Mouse (Mus musculus) CH12.LX (cell line): Measurements from ENCODE around the gene Sema4a. TPM values are rescaled to one million over a fixed set of nuclear protein-coding genes. Genes with fewer than 3 reads are reported as not detected.

Experiments used
- DNase-seq: peaks from one replicate; pipeline ENCODE4 v3.0.0-alpha.2; 2013; ENCODE audit errors: extremely low read depth
- H3K27ac ChIP-seq: 2 replicates; pipeline ENCODE4 v1.5.1; 2012; ENCODE audit warnings: low read depth, mild to moderate bottlenecking, control low read depth, moderate library complexity; ENCODE audit not compliant: insufficient read depth
- H3K27me3 ChIP-seq: replicated peaks from 2 replicates; pipeline ENCODE3; 2012; ENCODE audit warnings: inconsistent platforms
- H3K36me3 ChIP-seq, 2 experiments: replicated peaks in 1 of 2; 2 replicates each; pipeline versions ENCODE3 to v1.6.1; 2012; ENCODE audit warnings: inconsistent platforms in 1 of 2, low read length in 1 of 2, mild to moderate bottlenecking in 1 of 2, mixed read lengths in 1 of 2, moderate library complexity in 1 of 2; ENCODE audit not compliant: control insufficient read depth in 1 of 2, insufficient read depth in 1 of 2
- H3K4me1 ChIP-seq, 2 experiments: 2 replicates each; pipeline ENCODE4 v1.6.1; 2012; ENCODE audit warnings: inconsistent platforms in 1 of 2, moderate library complexity in 1 of 2; ENCODE audit not compliant: insufficient read depth in 2 of 2, control insufficient read depth in 1 of 2
- H3K4me2 ChIP-seq: 2 replicates; pipeline ENCODE4 v1.6.1; 2012; ENCODE audit warnings: low read depth, mild to moderate bottlenecking, control low read depth; ENCODE audit not compliant: poor library complexity, insufficient read depth, severe bottlenecking
- H3K4me3 ChIP-seq, 3 experiments: fragments of 150-350 bp in 1 of 3; sonication (generic) in 1 of 3; replicated peaks in 1 of 3; 2 replicates each; pipeline versions ENCODE3 to v1.5.1; 2011 to 2012; ENCODE audit warnings: low read depth in 2 of 3, low read length in 2 of 3, mild to moderate bottlenecking in 2 of 3, moderate library complexity in 2 of 3, control low read depth in 1 of 3, improper control_type of control experiment in 1 of 3, inconsistent platforms in 1 of 3, mixed read lengths in 1 of 3; ENCODE audit not compliant: poor library complexity in 1 of 3
- H3K79me2 ChIP-seq: replicated peaks from 2 replicates; pipeline ENCODE4 v1.6.1; 2012; ENCODE audit warnings: mild to moderate bottlenecking, moderate library complexity; ENCODE audit not compliant: control insufficient read depth, poor library complexity, insufficient read depth, severe bottlenecking; ENCODE audit errors: extremely low read depth
- H3K9ac ChIP-seq: 2 replicates; pipeline ENCODE4 v1.6.1; 2012; ENCODE audit warnings: low read depth, mild to moderate bottlenecking, control low read depth, moderate library complexity; ENCODE audit not compliant: insufficient read depth
- H3K9me3 ChIP-seq: replicated peaks from 2 replicates; pipeline ENCODE3; 2012; ENCODE audit warnings: low read length, inconsistent platforms, mixed read lengths
- BHLHE40 ChIP-seq: IDR thresholded peaks from 2 replicates; pipeline ENCODE4 v1.6.1; 2011; ENCODE audit warnings: mild to moderate bottlenecking, low read depth, low read length, improper control_type of control experiment
- CHD1 ChIP-seq: IDR thresholded peaks from 2 replicates; pipeline ENCODE4 v1.6.1; 2012; ENCODE audit warnings: low read depth, low read length, improper control_type of control experiment, inconsistent platforms
- CHD2 ChIP-seq: IDR thresholded peaks from 2 replicates; pipeline ENCODE4 v1.6.1; 2011; ENCODE audit warnings: low read length, improper control_type of control experiment
- CTCF ChIP-seq, 2 experiments: IDR thresholded peaks in 1 of 2; conservative IDR thresholded peaks in 1 of 2; 2 replicates each; pipeline ENCODE4 v1.5.1; 2011 to 2012; ENCODE audit warnings: low read depth in 2 of 2, low read length in 2 of 2, improper control_type of control experiment in 1 of 2, inconsistent platforms in 1 of 2, mild to moderate bottlenecking in 1 of 2, moderate library complexity in 1 of 2
- E2F4 ChIP-seq: IDR thresholded peaks from 2 replicates; pipeline ENCODE4 v1.6.1; 2011; ENCODE audit warnings: low read depth, low read length, improper control_type of control experiment; ENCODE audit not compliant: insufficient replicate concordance
- ETS1 ChIP-seq: conservative IDR thresholded peaks from 2 replicates; pipeline ENCODE4 v1.6.1; 2012; ENCODE audit warnings: low read depth, mild to moderate bottlenecking, inconsistent platforms, low read length, improper control_type of control experiment, moderate library complexity
- GABPA ChIP-seq: IDR thresholded peaks from 2 replicates; pipeline ENCODE4 v1.6.1; 2012; ENCODE audit warnings: low read depth, low read length, improper control_type of control experiment, inconsistent platforms; ENCODE audit not compliant: insufficient replicate concordance
- HCFC1 ChIP-seq: IDR thresholded peaks from 2 replicates; pipeline ENCODE4 v1.6.1; 2012; ENCODE audit warnings: low read depth, mild to moderate bottlenecking, inconsistent platforms, low read length, improper control_type of control experiment
- JUN ChIP-seq: IDR thresholded peaks from 2 replicates; pipeline ENCODE4 v1.6.1; 2011; ENCODE audit warnings: low read depth, mild to moderate bottlenecking, low read length, improper control_type of control experiment, moderate library complexity; ENCODE audit not compliant: insufficient read depth
- JUND ChIP-seq: conservative IDR thresholded peaks from 2 replicates; pipeline ENCODE4 v1.6.1; 2011; ENCODE audit warnings: low read depth, low read length, improper control_type of control experiment
- MAFK ChIP-seq: IDR thresholded peaks from 2 replicates; pipeline ENCODE4 v1.6.1; 2011; ENCODE audit warnings: low read length, improper control_type of control experiment; ENCODE audit not compliant: insufficient replicate concordance
- MAX ChIP-seq: IDR thresholded peaks from 2 replicates; pipeline ENCODE4 v1.6.1; 2011; ENCODE audit warnings: low read length, improper control_type of control experiment
- MAZ ChIP-seq: IDR thresholded peaks from 2 replicates; pipeline ENCODE4 v1.6.1; 2012; ENCODE audit warnings: low read depth, mild to moderate bottlenecking, inconsistent platforms, low read length, improper control_type of control experiment, moderate library complexity
- MEF2A ChIP-seq: IDR thresholded peaks from 2 replicates; pipeline ENCODE4 v1.6.1; 2014; ENCODE audit warnings: low read depth, mild to moderate bottlenecking, inconsistent platforms, low read length, improper control_type of control experiment, borderline replicate concordance
- MXI1 ChIP-seq: IDR thresholded peaks from 2 replicates; pipeline ENCODE4 v1.6.1; 2011; ENCODE audit warnings: mild to moderate bottlenecking, low read depth, low read length, improper control_type of control experiment
- MYC ChIP-seq: IDR thresholded peaks from 2 replicates; pipeline ENCODE4 v1.6.1; 2011; ENCODE audit warnings: low read depth, mild to moderate bottlenecking, improper control_type of control experiment, low read length
- NRF1 ChIP-seq: IDR thresholded peaks from 2 replicates; pipeline ENCODE4 v1.6.1; 2014; ENCODE audit warnings: low read depth, mild to moderate bottlenecking, inconsistent platforms, low read length, improper control_type of control experiment, moderate library complexity
- PAX5 ChIP-seq: IDR thresholded peaks from 2 replicates; pipeline ENCODE4 v1.6.1; 2012; ENCODE audit warnings: low read length, inconsistent platforms, mixed read lengths
- POLR2A ChIP-seq: IDR thresholded peaks from 2 replicates; pipeline ENCODE4 v1.6.1; 2011; ENCODE audit warnings: low read depth, mild to moderate bottlenecking, improper control_type of control experiment, low read length
- POLR2AphosphoS2 ChIP-seq: IDR thresholded peaks from 2 replicates; pipeline ENCODE4 v1.6.1; 2011; ENCODE audit warnings: low read depth, low read length, improper control_type of control experiment
- RAD21 ChIP-seq: IDR thresholded peaks from 2 replicates; pipeline ENCODE4 v1.6.1; 2011; ENCODE audit warnings: low read depth, mild to moderate bottlenecking, low read length, improper control_type of control experiment, moderate library complexity
- RCOR1 ChIP-seq: conservative IDR thresholded peaks from 2 replicates; pipeline ENCODE4 v1.6.1; 2012; ENCODE audit warnings: low read depth, mild to moderate bottlenecking, inconsistent platforms, low read length, improper control_type of control experiment
- SIN3A ChIP-seq: IDR thresholded peaks from 2 replicates; pipeline ENCODE4 v1.6.1; 2012; ENCODE audit warnings: low read length, improper control_type of control experiment, inconsistent platforms
- TBP ChIP-seq: conservative IDR thresholded peaks from 2 replicates; pipeline ENCODE4 v1.6.1; 2011; ENCODE audit warnings: low read depth, low read length, improper control_type of control experiment
- UBTF ChIP-seq: IDR thresholded peaks from 2 replicates; pipeline ENCODE4 v1.6.1; 2012; ENCODE audit warnings: low read depth, mild to moderate bottlenecking, inconsistent platforms, low read length, improper control_type of control experiment, moderate library complexity
- USF2 ChIP-seq: conservative IDR thresholded peaks from 2 replicates; pipeline ENCODE4 v1.6.1; 2011; ENCODE audit warnings: low read depth, low read length, improper control_type of control experiment
- ZKSCAN1 ChIP-seq: IDR thresholded peaks from 2 replicates; pipeline ENCODE4 v1.6.1; 2012; ENCODE audit warnings: low read depth, inconsistent platforms, low read length, improper control_type of control experiment, borderline replicate concordance
- ZMIZ1 ChIP-seq: IDR thresholded peaks from 2 replicates; pipeline ENCODE4 v1.6.1; 2012; ENCODE audit warnings: low read depth, mild to moderate bottlenecking, inconsistent platforms, low read length, improper control_type of control experiment
- ZNF384 ChIP-seq: IDR thresholded peaks from 2 replicates; pipeline ENCODE4 v1.6.1; 2012; ENCODE audit warnings: low read depth, low read length, improper control_type of control experiment, inconsistent platforms
- dilution Hi-C: fragments of 300-500 bp; cut with MboI; formaldehyde crosslinking; loops from 2 replicates; pipeline ENCODE4 v1.14.3; 2020; ENCODE audit warnings: low sequenced_read_pairs; ENCODE audit not compliant: extremely low pct_unique_long_range_greater_than_20kb, extremely low pct_ligation_motif_present
- in situ Hi-C: fragments of 300-500 bp; cut with MboI; formaldehyde crosslinking; loops from 3 replicates; pipeline ENCODE4 v1.14.3; 2019; ENCODE audit warnings: low sequenced_read_pairs, low pct_ligation_motif_present, low pct_unique_long_range_greater_than_20kb, mixed read lengths
- polyA plus RNA-seq: library from polyadenylated mRNA; unstranded; fragments of >175 nt; gene quantifications from 2 replicates; pipeline ENCODE4 v1.2.1, GENCODE M21; 2012; ENCODE audit warnings: low read depth; ENCODE audit not compliant: insufficient read length
- total RNA-seq, 2 experiments: library from RNA; depleted of rRNA; stranded (reverse); fragments of 300-350 nt in 1 of 2; fragments of >200 nt in 1 of 2; gene quantifications; 2 replicates each; pipeline ENCODE4 v1.2.3; 2012 to 2014

Sema4a gene
- total and polyA plus RNA-seq, 3 experiments = 3.5 to 7.1 (median 4.7) TPM

DNA sequence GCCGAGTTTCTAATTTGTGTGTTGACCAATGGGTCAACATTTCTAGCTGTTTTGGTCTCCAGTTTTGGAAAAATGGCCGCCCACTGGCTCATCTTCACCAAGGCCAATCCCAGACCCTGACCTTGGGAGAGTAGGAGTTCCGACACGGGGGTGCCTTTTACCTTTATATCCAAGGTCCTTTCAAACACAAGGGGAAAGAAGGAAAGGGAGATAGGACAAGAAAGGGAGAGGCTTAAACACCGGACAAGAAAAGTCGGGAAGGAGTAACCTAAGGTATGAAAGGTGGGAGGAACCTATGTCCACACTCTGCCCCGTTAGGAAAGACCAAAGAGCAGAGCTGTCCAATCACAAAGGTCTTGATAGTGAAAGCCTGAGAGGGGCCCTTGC lies 50.3 kb downstream of the Sema4a start:
- H3K4me3 ChIP-seq = peak overlapping the region in 2 of 3 experiments; percentile 34 to 77
- no peaks in the 10 kb centered on the region for H3K27me3 ChIP-seq
- peak overlapping the region; percentile 77 for H3K9ac ChIP-seq
- H3K79me2 ChIP-seq = peaks cover 18% of the 10 kb centered on the region; the same call in 1 of the 2 replicates
- no peak overlapping the region for H3K27ac ChIP-seq
- dilution Hi-C loops = no loop called here
- in situ Hi-C loops = no loop called here
- peaks cover 17 to 63% of the 10 kb centered on the region in 2 experiments for H3K36me3 ChIP-seq
- peak overlapping the region; percentile 57 for H3K4me2 ChIP-seq
- DNase-seq = no peak
- H3K9me3 ChIP-seq = no peaks in the 10 kb centered on the region
- H3K4me1 ChIP-seq = peaks cover 8 to 42% of the 10 kb centered on the region in 2 experiments
- TF ChIP-seq RCOR1 (no peak), MAZ (no peak), ETS1 (no peak), RAD21 (no peak), JUN (no peak), BHLHE40 (no peak), UBTF (no peak), USF2 (no peak), TBP (no peak), ZNF384 (no peak), POLR2AphosphoS2 (no peak), CTCF (conservative IDR thresholded peaks at IDR 0.05 in 1 of 2, IDR thresholded peaks at IDR 0.05 in 1 of 2; ENCODE audit: low read depth in 2 of 2, low read length in 2 of 2) (no peak), POLR2A (no peak), CHD1 (no peak), MAX (no peak), JUND (no peak), NRF1 (no peak), ZKSCAN1 (no peak), CHD2 (no peak), E2F4 (no peak)

DNA sequence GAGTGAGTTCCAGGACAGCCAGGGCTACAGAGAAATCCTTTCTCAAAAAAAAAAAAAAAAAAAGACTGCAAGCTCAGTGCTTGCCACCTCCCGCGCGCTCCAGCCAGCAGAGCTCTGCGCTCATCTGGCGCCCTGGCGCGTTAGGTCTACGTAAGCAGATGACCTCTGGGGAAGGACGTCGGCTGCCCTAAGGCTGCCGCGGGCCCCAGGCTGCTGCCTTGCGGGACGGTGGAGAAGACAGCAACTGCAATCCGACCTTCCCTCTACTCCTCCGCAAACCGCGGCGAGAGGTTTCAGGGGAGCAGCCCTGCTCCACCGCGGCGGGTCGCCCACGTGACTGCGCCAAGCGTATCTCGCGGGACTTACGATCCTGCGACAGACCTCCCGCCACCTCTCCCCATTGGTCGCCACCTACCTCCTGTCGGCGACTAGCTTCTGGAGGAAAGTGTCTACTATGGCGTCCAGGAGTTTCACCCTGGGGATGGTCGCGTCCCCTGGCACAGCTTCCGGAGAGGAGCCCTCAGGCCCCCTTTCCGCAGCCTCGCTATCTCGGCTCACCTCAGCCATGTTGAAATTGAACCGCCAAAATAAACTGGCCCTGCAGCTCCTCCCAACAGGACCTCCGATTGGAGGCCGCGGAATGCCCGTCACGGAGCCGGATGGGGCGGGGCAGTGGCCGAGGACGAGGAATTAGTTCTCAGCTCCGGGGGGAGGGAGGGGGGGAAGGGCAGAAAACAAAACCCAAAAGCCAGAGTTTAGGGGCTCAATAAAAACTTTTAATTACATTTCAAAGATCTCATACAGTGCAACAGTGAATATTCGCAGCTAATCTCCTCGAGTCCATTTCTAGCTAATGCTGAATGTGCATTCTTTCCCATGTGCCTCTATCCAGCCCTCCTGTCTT lies 51.0 kb downstream of the Sema4a start, which contains the start of gene Pmf1:
Pmf1 (minus strand) TSS at position 591 of the 904 bp plus-strand sequence.
- Histone ChIP-seq H3K79me2 (peaks cover 18% of the 10 kb centered on the region; the same call in 1 of the 2 replicates), H3K4me2 (peak within 1 kb of the TSS; percentile 57), H3K4me1 (peaks cover 8 to 42% of the 10 kb centered on the region in 2 experiments), H3K9me3 (no peaks in the 10 kb centered on the region), H3K27me3 (no peaks in the 10 kb centered on the region), H3K4me3 (peak within 1 kb of the TSS; percentile 60 to 92 (median 77)), H3K9ac (peak within 1 kb of the TSS; percentile 77), H3K36me3 (peaks cover 16 to 58% of the 10 kb centered on the region in 2 experiments), H3K27ac (peak within 1 kb of the TSS; percentile 56)
- DNase-seq = peak; percentile 90
- dilution Hi-C loops = no loop called here
- in situ Hi-C loops = loop anchor here (5.0 kb wide), 2 partner anchors 52 to 112 kb away; partner anchors contain the start of gene Sema4a
- TF ChIP-seq MAFK = peak; percentile 60; the same call in 1 of the 2 replicates
- no peak for TF ChIP-seq CHD1
- TF ChIP-seq BHLHE40 = peak; percentile 90
- TF ChIP-seq TBP = peak; percentile 67
- peak; percentile 82 for TF ChIP-seq MXI1
- no peak for TF ChIP-seq JUN
- TF ChIP-seq ETS1 = no peak
- TF ChIP-seq ZMIZ1 = peak; percentile 84; the same call in 1 of the 2 replicates
- peak; percentile 87; the same call in 1 of the 2 replicates for TF ChIP-seq E2F4
- no peak for TF ChIP-seq PAX5
- peak; percentile 65 for TF ChIP-seq HCFC1
- TF ChIP-seq GABPA = no peak
- TF ChIP-seq MAX = peak; percentile 98
- peak; percentile 43; the same call in 1 of the 2 replicates for TF ChIP-seq NRF1
- TF ChIP-seq MYC = peak; percentile 85
- peak; percentile 40 for TF ChIP-seq MEF2A
- TF ChIP-seq RAD21 = no peak
- peak; percentile 90 for TF ChIP-seq POLR2AphosphoS2
- peak; percentile 84 for TF ChIP-seq SIN3A
